Mouse (Mus musculus): ENCODE measurements around the gene Prrt2.

GRCm38 (mm10) chr7:127011717-127012116, 9.3 kb downstream of the Prrt2 start:
- no peak for TF ChIP-seq CTCF (IDR thresholded peaks at IDR 0.05; ENCODE audit: low read depth)
- no peak for TF ChIP-seq EP300 (IDR thresholded peaks at IDR 0.05; ENCODE audit: low read depth)

Measured in heart, postnatal 0 days (tissue).